Mouse (Mus musculus) embryo, embryonic 10.5 days (tissue): ENCODE results near the gene Ptpn7.
A peak's percentile ranks its signal among the peaks of the same experiment; 100 is the strongest.

Experiments used
- DNase-seq: peaks from one replicate; pipeline ENCODE4 v3.0.0-alpha.2; 2015; ENCODE audit warnings: low spot score

Ptpn7 gene

DNA sequence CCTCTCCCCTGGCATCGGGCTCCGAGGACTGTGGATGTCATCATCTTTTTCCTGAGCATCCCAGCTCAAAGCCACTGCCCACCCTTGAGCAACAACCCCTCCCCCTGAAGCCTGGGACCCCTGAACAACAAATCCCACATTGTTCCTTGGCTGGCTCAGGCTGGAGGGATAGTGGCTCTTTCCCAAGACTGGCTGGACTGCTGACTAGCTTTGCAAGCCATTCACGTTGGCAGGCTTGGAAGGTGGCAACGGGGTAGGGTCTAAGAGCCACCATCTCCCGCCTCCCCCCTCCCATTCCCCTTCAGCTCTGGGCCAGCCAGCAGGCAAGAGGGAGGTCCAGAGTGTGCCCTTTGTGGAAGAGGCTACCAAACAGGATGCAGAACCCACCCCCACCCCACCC lies 26.1 kb downstream of the Ptpn7 start:
- DNase-seq = no peak

DNA sequence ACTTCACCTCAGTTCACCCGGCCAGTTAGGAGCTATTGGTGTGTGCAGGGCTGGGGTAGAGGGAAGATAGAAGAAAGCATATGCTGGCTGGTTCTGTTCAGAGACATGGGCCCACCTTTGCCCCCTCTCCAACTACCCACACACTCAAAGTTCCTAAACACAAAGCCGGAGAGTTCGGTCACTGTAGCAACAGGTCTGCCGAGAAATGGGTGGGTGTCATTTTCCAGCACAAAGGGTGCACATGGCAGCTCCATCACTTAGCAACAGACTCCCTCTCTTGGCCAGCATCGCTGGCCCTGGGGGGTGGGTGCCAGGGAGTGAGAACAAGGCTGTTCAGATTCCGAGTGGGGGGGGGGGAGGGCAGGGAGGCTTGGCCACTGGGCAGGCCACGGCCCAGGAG lies 26.6 kb downstream of the Ptpn7 start:
- no peak for DNase-seq

DNA sequence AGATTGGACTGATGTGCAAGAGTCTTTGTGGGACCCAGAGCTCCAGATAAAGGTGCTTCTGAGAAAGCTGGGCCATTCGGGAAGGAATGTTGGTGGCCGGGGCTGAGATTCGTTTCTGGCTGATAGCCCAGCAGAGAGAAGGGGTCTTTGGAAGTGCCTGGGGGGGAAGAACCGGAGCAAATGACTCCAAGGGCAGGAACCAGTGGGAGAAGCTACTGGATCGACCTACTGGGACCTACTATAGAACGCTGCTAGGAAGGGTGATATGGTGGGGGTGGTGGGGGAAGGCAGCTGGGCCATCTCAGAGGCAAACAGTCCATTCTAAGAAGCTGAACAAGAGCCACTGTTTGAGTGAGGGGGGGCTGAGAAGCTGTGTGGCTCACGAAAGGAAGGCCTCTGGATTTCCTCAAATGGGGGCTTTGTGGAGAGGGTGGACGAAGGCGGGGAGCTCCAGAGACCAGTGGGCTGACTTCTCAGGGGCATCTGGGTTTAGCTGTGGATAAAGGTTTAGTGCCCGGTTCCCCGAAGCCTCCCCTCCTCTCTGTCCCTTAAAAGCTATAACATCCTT lies 27.1 kb downstream of the Ptpn7 start:
- DNase-seq = no peak

DNA sequence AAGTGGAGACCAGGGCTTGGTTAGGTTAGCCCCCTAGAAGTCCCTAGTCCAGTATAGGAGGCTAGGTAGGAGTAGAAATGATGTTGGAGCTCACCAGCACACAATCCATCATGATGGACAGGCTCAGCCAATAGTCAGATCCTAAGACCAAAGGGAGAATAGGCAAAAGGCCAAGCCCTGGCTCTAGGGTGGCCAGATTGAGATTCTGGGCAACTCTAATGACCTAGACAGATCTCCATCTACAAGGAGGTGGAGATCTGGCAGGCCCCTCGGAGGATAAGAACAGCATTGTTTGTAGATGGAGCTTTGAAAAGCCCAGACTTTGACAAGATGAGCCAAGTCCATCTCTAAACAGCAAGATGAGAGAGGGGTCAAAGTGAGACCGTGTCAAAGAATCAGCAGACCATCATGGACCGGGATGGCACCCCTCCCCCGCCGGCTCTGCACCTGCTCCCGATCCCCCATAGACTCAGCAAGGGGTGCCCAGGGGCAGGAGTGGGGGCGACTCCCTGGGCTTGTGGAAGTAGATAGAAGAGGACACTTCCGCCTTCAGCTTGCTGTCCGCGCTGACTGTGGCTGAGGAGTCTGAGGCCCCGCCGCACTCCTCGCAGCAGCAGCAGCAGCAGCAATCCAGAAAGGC lies 28.0 kb downstream of the Ptpn7 start:
- no peak for DNase-seq

DNA sequence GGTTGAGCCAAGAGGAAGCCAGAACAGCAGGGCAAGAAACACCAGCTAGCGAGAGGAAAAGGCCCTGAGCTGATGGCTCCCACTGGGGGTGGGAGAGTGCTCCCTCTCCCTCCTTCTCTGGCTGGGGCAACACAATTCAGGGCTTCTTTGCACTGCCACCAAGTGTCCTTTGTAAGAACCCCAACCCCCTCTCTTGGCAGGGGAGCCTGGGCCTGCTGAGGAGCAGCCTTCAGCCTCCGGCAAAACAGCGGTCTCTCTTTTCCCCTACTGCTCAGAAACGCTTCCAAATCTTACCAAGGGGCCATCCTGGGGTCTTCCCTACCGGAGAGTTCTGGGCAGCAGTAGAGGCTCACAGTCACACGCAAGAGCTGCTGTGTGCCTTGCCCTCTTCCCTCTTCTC lies 30.2 kb downstream of the Ptpn7 start:
- no peak for DNase-seq

DNA sequence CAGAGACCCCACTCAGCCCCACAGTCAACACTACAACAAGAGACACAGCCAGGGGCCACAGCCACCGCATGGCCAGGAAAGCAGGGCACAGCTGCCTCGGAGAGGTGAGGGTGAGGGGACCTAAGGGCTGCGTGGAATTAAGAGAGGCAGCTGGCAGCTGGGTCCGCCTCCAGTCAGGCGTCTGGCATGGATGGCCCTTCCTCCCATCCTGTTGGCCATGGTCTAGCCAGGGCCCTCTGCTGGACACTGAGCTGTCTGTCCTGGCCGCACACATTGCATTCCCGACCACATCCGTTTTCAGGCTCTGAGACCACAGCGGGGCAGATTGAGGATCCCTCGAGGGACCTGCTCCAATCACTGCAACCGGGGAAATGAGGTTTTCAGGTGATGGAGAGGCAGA lies 34.9 kb downstream of the Ptpn7 start, which contains the start of gene Gpr37l1:
Gene Gpr37l1 (minus strand): TSS at position 247 of the 400 bp plus-strand sequence.
- no peak for DNase-seq

DNA sequence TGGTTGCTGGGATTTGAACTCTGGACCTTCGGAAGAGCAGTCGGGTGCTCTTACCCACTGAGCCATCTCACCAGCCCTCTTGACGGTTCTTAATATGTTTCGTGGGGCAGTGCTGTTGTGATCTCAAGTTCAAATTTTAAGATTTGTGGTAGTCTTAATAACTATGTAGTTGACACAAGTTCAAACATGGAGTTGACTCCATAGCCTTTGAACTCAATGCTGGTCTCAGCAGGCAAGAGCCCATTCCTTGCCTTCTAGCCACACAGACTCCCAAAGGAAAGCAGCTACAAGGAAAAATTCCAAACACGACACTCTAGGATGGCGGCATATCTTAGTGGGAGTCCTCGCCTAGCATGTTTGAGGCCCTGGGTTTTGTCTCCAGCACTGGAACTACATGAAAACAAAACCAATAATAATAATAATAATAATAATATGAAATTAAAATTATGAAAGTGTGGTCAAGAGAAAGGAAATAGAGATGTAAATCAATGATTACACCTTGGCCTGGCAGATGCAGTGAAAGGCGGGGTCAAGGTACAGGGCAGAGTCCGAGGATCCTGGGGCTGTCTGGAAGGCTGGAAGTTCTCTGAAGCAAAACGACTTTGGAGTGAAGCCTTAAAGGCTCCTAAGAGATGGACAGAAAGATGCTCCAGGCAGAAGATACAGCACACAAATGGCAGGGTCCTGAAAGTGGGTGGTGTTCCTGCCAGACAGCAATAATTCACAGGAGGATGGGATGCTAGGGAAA lies 36.1 kb downstream of the Ptpn7 start:
- no peak for DNase-seq

DNA sequence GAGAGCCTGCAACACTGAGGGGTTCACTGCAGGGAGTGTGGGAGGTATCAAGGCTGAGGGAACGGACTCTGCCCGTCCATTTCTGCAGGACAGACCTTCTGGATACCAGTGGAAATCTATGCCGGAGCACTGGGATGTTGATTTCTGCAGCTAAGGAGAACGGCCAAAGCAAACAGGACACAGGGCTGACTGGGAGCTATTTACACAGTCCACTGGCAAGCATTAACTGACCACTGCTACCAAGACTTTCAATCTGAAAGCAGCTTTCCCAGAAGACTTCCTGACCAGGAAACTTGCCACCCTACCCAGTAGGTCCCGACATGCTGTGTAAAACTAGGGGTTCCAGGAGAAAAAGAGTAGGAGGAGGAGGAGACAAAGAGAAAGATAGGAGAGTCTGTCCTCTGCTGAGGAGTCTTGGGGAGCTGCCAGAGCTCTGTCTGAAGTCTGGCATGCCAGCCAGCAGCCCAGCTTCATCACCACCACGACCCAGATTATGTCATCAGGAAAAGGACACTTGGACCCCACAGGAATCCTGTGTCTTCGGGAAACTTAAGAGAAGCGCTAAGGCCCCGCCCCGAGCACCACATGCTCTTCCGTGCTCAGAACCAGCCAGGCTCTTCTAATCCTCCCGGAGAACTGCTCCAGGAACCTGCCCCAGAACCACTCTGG lies 37.2 kb downstream of the Ptpn7 start:
- DNase-seq = no peak

DNA sequence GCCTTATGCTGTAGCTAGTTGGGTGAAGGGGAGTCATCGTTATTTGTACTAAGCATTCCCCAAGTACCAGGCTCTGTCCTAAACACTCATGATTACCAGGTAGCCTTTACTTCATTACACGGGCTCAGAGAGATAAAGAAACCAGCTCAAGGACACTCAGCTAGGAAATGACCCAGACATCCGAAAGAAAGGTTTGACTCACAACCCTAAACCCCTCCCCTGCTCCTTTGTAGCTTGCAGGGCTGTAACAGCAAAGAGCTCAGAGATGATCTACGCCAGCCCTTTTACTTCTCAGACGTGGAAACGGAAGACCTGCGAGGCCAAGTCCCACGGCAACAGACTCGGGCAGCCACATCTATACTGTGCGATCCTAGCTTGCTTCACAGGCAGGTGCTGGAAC lies 37.8 kb downstream of the Ptpn7 start:
- no peak for DNase-seq

DNA sequence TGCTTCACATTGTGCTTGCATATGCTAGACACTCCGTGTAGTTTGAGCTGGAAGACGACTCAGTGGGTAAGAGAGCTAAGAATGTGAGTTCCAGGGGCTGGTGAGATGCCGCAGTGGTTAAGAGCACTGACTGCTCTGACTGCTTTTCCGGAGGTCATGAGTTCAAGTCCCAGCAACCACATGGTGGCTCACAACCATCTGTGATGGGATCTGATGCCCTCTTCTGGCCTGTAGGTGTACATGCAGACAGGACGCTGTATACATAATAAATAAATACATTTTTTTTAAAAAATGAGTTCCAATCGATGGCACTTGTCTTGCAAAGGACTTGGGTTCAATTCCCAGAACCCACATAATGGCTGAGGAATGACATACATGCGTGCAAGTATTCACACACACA lies 38.7 kb downstream of the Ptpn7 start:
- DNase-seq = no peak

DNA sequence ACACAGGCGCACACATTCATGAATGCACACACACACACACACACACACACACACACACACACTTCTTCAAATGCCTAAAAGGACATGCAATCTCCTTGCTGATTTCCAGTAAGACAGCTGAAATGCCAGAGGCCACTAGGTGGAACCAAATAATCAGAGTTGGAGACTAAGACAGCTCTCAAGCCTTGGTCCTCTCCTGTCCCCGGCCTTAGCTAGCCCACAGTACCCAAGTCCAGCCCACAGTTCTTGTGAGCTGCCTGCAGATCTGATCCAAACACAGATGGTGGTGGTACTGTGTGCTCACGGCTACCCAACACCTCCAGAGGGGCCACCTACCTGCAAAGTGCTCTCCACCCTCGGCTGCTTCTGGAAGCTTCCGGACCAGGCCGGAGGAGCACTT lies 39.5 kb downstream of the Ptpn7 start:
- peak; percentile 87 for DNase-seq

DNA sequence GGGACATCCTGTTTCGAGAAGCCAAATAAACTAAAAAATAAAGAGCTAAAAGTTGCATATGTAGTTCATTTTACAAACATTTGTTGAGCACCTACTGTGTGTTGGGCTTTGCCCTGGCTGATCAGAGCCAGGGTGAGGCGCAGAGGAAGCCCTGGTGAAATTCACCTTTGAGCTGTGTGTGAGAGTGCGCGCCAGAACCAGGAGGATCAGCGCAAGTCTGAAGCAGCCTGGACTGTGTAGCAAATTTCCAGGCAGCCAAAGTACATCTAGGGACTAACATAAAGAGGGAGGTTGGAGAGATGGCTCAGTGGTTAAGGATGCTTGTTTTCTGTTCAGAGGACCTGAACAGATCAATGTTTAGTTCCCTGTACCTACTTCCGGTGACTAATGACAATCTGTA lies 40.8 kb downstream of the Ptpn7 start:
- no peak for DNase-seq

DNA sequence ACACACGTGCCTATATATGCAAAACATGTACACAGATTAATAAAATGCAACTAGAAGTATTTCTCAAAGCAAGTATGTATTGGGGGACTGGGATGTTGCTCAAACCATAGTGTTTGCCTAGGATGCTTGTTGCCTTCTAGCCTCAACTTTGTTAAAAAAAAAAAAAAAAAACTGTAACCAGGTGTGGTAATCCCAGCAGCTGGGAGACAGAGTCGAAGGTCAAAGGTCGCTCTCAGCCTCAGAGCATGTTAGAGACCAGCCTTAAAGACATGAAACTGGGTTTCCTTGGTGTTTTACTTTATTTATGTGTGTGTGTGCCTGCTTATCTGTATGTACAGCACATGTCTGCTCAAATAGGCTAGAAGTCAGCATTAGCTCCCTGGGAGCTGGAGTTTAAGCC lies 42.7 kb downstream of the Ptpn7 start:
- no peak for DNase-seq

DNA sequence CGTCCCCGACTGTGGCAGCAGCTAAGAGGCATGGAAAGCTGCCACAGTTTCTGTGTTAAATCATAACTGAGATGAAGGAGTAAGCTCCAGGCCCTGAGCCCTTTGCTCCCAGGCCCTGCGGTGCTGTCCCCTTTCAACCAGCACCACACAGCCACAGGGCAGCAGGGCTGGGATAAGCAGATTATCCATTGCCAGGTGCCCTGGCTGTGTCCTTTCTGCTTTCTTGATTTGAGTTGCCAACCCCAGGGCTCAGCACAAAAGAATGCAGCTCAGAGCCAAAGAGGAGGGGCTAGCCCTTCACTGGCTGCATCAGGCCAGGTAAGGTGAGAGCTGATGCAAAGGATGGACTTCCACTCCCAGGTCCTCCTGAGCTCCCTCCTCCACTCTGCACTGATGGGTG lies 45.2 kb downstream of the Ptpn7 start:
- no peak for DNase-seq

DNA sequence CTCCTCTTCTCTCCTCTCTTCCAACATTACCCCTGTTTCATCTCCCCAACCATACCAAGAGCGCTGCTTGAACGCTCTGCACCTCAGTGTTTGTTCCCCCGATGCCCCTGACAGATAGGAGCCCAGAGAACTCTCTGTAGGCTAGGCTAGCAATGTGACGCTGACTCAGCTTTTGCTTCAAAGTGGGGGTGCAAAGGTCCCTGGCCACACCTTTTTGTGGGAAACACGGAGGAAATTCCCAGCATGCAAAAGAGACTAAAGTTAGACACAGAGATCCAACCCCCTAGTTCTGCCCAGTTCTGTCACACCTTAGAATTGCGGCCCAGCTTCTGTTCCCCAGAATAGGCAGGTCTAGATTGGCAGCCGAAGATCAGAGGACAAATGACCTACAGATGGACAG lies 46.4 kb downstream of the Ptpn7 start:
- no peak for DNase-seq

DNA sequence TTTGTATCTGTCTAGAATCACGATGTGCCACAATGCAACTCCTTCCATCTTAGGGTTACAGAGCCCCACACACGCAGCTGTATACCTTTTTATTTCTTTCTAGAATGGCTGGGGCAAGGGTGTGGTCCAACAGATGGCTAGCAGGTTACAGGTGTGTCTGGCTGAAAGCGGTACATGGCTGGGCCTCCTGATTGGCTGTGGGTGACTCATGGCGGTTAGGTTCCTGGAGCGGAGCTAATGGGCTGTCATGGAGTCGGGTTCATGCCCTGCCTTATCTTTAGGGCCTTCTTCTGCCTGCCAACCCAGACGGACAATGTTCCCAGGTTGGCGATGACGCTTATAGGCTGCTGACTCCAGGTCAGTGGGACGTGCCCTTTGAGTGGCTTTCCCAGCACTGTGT lies 48.3 kb downstream of the Ptpn7 start:
- DNase-seq = no peak

DNA sequence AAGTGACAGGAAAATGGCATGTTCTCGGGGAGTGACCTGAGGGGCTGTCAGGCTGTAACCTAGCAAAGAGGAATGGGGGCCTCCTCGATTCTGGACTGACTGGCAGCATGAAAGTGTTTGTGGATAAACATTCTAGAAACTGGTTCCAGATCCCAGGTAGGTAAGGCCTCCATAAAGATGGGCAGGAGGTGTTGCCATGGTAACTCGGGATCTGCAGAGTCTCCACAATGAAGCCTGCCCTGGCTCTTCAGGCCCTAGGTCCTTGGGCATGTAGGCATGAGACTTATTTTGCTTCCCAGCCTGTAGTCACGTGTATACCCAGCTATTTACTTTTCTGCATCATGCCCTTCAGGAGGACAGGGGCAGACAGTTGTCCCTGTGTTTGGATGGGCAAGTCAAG lies 48.8 kb downstream of the Ptpn7 start:
- no peak for DNase-seq

DNA sequence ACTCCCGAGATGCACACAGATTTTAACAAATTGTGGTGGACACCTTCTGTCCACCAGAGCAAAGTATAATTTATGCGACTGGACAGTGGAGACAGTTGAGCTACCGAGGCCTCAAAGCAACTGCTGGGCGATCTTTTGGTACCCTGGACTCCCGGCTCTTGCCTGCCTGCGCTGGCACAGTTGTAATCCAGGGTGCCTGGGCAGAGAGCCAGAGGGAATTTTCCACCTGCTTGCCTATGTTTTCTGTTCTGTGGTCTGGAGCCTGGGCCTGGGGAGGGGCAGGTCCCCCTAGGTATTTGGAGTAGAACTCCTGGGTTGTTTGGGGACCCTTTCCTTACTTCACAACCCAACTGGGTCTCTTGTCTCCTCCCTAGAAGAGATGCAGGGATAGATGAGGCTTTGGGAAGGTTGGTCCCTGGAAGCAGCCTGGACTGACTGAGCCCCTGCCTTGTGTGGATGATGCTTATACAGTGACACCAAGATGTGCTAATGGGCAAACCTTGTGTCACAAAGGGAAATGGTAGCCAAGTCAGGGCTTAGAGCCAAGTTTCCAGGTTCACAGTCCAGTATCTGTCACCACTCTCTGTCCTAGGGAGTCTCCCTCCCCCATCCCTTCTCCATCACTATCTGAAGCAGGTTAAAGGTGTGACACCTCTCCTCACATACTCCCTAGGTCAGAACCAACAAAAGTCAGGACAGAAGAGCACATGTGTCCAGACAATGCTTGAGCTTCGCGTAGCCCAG lies 49.6 kb downstream of the Ptpn7 start:
- DNase-seq = no peak

DNA sequence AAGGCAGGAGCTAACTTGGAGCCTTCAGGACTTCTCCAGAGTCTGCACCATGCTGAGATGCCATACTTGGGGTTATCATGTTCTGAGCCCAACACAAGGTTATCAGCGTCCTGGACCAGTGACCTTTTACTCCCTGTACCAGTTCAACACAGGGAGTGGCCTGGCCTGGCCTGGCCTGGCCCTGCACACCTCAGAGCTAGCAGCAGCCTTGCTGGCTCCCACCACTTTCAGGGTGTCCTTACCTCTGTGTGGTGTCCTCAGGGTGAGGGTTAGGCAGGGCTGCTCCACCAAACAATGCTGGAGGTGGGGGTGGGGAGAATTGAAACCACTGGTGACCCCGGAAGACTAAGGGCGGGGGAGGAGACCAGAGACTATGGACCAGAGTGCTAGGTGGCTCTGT lies 50.5 kb downstream of the Ptpn7 start:
- DNase-seq = no peak

DNA sequence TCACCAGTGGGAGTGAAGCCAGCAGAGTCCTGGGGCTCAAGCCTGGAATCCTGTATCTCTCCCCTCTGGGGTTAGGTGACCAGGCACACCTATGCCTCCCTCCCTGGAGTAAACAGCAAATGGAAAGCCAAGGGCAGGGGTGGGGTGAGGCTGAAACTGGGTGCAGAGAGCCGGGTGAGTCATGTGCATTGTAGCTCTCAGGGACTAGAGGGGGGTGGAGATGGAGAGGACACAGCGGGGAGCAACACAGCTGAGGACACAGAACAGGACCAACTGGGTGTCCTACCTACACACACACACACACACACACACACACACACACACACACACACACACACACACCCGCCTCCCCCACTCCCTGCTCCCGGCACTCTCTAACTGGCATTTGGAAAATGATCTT lies 50.9 kb downstream of the Ptpn7 start:
- no peak for DNase-seq

DNA sequence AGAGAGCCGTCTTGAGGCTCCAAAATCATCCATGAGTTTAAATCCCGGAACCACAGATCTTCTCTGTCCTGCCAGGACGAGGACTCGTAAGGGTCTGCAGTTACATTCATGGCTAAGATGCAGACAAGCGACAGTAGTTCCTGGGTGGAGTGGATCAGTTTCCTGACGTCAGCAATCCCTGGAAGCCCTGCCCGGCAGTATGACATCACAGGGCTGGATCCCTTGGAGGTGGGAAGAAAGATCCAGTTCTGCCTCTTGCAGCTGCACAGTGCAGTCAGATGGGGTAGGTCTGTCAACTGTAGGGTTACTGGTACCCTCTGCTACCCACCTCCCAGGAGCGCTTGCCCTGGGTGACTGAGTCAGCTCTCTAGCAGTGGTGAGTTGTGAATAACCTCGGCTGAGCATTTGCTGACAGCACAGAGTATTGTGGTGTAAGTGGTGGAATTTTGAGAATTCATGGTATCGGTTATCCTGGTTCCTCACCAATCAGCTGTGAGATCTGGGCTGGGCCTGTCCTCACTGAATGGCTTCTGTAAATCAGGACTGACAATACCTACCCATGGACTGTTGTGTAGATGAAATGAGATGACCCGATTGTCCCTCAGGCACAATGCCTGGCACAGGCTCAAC lies 51.6 kb downstream of the Ptpn7 start:
- no peak for DNase-seq

DNA sequence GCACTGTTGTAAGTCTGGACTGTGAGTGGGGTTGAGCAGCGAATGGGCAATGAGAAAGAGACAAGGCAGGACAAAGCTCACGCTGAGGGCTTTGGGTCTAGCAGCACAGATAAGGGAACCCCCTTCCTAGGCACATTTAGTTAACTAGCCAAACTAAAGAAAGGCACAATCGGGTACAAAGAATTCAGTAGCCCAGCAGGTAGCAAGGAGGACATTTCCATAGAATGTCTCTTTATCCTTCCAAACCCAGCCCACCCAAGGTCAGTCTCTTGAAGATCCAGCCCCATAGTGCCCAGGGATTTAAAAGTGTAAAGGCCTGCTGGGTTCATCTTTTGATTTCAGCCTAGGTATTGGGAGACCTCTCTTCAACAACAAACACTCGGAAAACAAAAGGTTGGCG lies 53.4 kb downstream of the Ptpn7 start:
- DNase-seq = no peak
